Mouse (Mus musculus) gastrocnemius, adult 2 months (tissue): ENCODE measurements at regions not wholly inside any gene's neighbourhood (a gene's known extent, or its start where the extent isn't known, plus 50 kb on each side); places are given as distances from the start of the nearest gene placed in this dataset.

ENCODE experiments used
- DNase-seq: peaks from one replicate; pipeline ENCODE4 v3.0.0; 2022
- H3K27ac ChIP-seq: fragments of 200-600 bp; 2 replicates; pipeline ENCODE4 v1.8.1; 2022; ENCODE audit warnings: mild to moderate bottlenecking
- H3K4me3 ChIP-seq: fragments of 200-600 bp; 2 replicates; pipeline ENCODE4 v1.8.1; 2022; ENCODE audit warnings: mild to moderate bottlenecking, moderate library complexity
- CTCF ChIP-seq: fragments of 200-600 bp; IDR thresholded peaks from 2 replicates; pipeline ENCODE4 v1.8.1; 2022; ENCODE audit warnings: antibody characterized with exemption, mild to moderate bottlenecking, moderate library complexity
- intact Hi-C: fragments of 180-260 bp; cut with DNase I; formaldehyde crosslinking; loops from one replicate; pipeline ENCODE4 v1.15.1; 2025

- DNase-seq: peak; percentile 24
- Histone ChIP-seq H3K4me3 (peak overlapping the region; percentile 48; the same call in 1 of the 2 replicates), H3K27ac (peak overlapping the region; percentile 77)
- no peak for TF ChIP-seq CTCF
- intact Hi-C loops: no loop called here
These were observed 149.0 kb downstream of the Kcnj2 start for GRCm38 (mm10) chr11:111215006-111215405.

GRCm38 (mm10) chr11:111223834-111224233, 157.9 kb downstream of the Kcnj2 start:
- DNase-seq: no peak
- no peak for TF ChIP-seq CTCF
- intact Hi-C loops: no loop called here
- Histone ChIP-seq H3K27ac (no peak overlapping the region), H3K4me3 (no peak overlapping the region)

- no peak for DNase-seq
- no peak overlapping the region for H3K4me3 ChIP-seq
- intact Hi-C loops: no loop called here
- no peak overlapping the region for H3K27ac ChIP-seq
- no peak for TF ChIP-seq CTCF
These were observed 161.3 kb downstream of the Kcnj2 start for GRCm38 (mm10) chr11:111227305-111227704.

GRCm38 (mm10) chr11:111236741-111237140, 170.8 kb downstream of the Kcnj2 start:
- TF ChIP-seq CTCF: no peak
- H3K4me3 ChIP-seq: no peak overlapping the region
- intact Hi-C loops: loop anchor here (5.0 kb wide), 1 partner anchor 169 kb away; the partner anchor contains the start of gene Kcnj2
- H3K27ac ChIP-seq: peak overlapping the region; percentile 41; the same call in 1 of the 2 replicates
- DNase-seq: peak; percentile 33

GRCm38 (mm10) chr11:111239784-111240183, 173.8 kb downstream of the Kcnj2 start:
- intact Hi-C loops: loop anchor here (5.0 kb wide), 1 partner anchor 172 kb away; the partner anchor contains the start of gene Kcnj2
- no peak for DNase-seq
- TF ChIP-seq CTCF: no peak
- no peak overlapping the region for H3K27ac ChIP-seq
- no peak overlapping the region for H3K4me3 ChIP-seq

- no peak for DNase-seq
- no peak overlapping the region for H3K27ac ChIP-seq
- intact Hi-C loops: no loop called here
- H3K4me3 ChIP-seq: no peak overlapping the region
- no peak for TF ChIP-seq CTCF
These were observed 186.3 kb downstream of the Kcnj2 start for GRCm38 (mm10) chr11:111252226-111252625.

- no peak for DNase-seq
- H3K27ac ChIP-seq: no peak overlapping the region
- intact Hi-C loops: no loop called here
- H3K4me3 ChIP-seq: no peak overlapping the region
- TF ChIP-seq CTCF: no peak
These were observed 190.6 kb downstream of the Kcnj2 start for GRCm38 (mm10) chr11:111256596-111256995.

- no peak overlapping the region for H3K4me3 ChIP-seq
- intact Hi-C loops: no loop called here
- H3K27ac ChIP-seq: no peak overlapping the region
- no peak for DNase-seq
- no peak for TF ChIP-seq CTCF
These were observed 194.9 kb downstream of the Kcnj2 start for GRCm38 (mm10) chr11:111260691-111261383.

GRCm38 (mm10) chr11:111273651-111274050, 207.7 kb downstream of the Kcnj2 start:
- no peak overlapping the region for H3K27ac ChIP-seq
- H3K4me3 ChIP-seq: no peak overlapping the region
- DNase-seq: no peak
- TF ChIP-seq CTCF: no peak
- intact Hi-C loops: no loop called here

- TF ChIP-seq CTCF: no peak
- intact Hi-C loops: no loop called here
- DNase-seq: no peak
- no peak overlapping the region for H3K4me3 ChIP-seq
- no peak overlapping the region for H3K27ac ChIP-seq
These were observed 214.8 kb downstream of the Kcnj2 start for GRCm38 (mm10) chr11:111280769-111281168.

- no peak for TF ChIP-seq CTCF
- no peak for DNase-seq
- Histone ChIP-seq H3K27ac (no peak overlapping the region), H3K4me3 (no peak overlapping the region)
- intact Hi-C loops: no loop called here
These were observed 215.5 kb downstream of the Kcnj2 start for GRCm38 (mm10) chr11:111281237-111282160.

- TF ChIP-seq CTCF: no peak
These were observed 216.3 kb downstream of the Kcnj2 start for GRCm38 (mm10) chr11:111282283-111282682.

GRCm38 (mm10) chr11:111290537-111290936, 224.6 kb downstream of the Kcnj2 start:
- Histone ChIP-seq H3K27ac (no peak overlapping the region), H3K4me3 (no peak overlapping the region)
- no peak for DNase-seq
- TF ChIP-seq CTCF: no peak
- intact Hi-C loops: no loop called here

More at GRCm38 (mm10) chr11:111282283-111282682, 216.3 kb downstream of the Kcnj2 start:
- Histone ChIP-seq H3K27ac (no peak overlapping the region), H3K4me3 (no peak overlapping the region)
- DNase-seq: no peak
- intact Hi-C loops: no loop called here
